14 mouse cellular contexts compared by ENCODE assay signal in the genomic region with DNA sequence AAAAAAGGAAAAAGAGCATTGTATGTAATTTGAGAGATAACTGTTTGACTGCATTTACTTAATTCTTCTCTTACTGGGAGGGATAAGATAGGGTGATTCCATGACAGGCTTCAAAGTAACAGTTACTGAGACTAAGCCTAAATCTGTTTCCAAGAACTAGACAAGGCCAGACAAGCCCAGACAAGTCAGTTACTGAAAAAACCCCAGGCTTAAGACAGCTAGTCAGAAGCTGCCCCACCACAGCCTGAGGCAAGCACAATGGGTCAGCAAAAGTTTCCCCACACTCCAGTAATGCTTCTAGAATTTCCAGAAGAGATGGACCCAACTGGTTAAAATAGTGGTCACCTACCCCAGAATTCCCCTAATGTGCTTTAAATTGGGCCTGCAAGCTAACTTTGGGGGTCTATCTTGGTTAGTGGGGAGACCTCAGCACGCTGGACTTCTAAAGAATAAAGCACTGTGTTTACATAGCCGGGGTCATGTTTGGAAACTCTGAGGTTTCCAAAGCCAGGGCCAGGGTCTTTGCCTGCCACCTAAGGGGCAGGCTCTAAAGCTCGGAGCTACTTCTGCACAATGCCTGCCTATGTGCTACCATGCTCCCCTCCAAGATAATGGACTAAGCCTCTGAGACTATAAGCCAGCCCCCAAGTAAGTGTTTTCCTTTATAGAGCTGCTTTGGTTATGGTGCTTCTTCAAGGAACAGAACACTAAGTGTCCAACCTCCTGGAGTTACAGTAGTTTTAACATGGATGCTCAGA. TPM values are rescaled to one million over a fixed set of nuclear protein-coding genes. Genes with fewer than 3 reads are reported as not detected.
DNase-seq lines count a peak whose midpoint lies in the region; ATAC-seq and TF ChIP-seq lines count a peak whose summit lies in the region.
"Had no signal": no experiment of that assay in that cellular context is flagged by ENCODE, and none has a peak within 500 bp of the region (broad histone marks: within the 10 kb centered on the region; RNA-seq: fewer than 3 reads in every experiment).

No protein-coding gene starts in this region.

- WGBS in heart, embryonic 13.5 days: 68% methylated on average over 3 of the region's 3 CpGs
- WGBS in liver, embryonic 14.5 days (ENCODE audit: insufficient replicate concordance): 64% methylated on average over 3 of the region's 3 CpGs

- intact Hi-C loops in heart, postnatal 14 days (cut with DNase I): no loop called here

- H3K27me3 ChIP-seq in heart, embryonic 13.5 days (replicated peaks): no peaks in the 10 kb centered on the region
- no peaks in the 10 kb centered on the region for H3K27me3 ChIP-seq in liver, embryonic 14.5 days (ENCODE audit: control insufficient read depth, insufficient read depth, low read length)
- H3K27me3 ChIP-seq: heart, embryonic 12.5 days; midbrain, embryonic 12.5 days had no signal

- peak overlapping the region; percentile 37; the same call in 1 of the 2 replicates for H3K9ac ChIP-seq in heart, embryonic 13.5 days
- no peak overlapping the region for H3K9ac ChIP-seq in liver, embryonic 14.5 days (replicated peaks)
- H3K9ac ChIP-seq: heart, embryonic 12.5 days; midbrain, embryonic 12.5 days had no signal

- H3K4me2 ChIP-seq in heart, embryonic 13.5 days: no peak overlapping the region
- peak overlapping the region; percentile 8; the same call in 1 of the 2 replicates for H3K4me2 ChIP-seq in liver, embryonic 14.5 days (ENCODE audit: low read depth)
- H3K4me2 ChIP-seq: heart, embryonic 12.5 days; midbrain, embryonic 12.5 days had no signal

- DNase-seq in heart, postnatal 14 days: no peak
- peak; percentile 28 for DNase-seq in A20 (ENCODE audit: low read depth, low spot score)
- peak; percentile 83 for DNase-seq in ZHBTc4 (ENCODE audit: low read depth, low spot score)
- no peak for DNase-seq in liver, embryonic 14.5 days (ENCODE audit: low read depth in 3 of 3, low spot score in 3 of 3)
- DNase-seq in frontal cortex, postnatal 10 days (ENCODE audit: low spot score in 2 of 2): no peak
- no peak for DNase-seq in T-cell, adult 2 months (ENCODE audit: low spot score)
- no peak for DNase-seq in layer of hippocampus, postnatal 10 days (ENCODE audit: low spot score in 2 of 2)
- DNase-seq: layer of hippocampus, postnatal 36 days; right cerebral cortex, adult 18-20 months had no signal

- no peak for TF ChIP-seq CTCF in liver, embryonic 14.5 days (IDR thresholded peaks at IDR 0.05; ENCODE audit: low read depth)

- H3K36me3 ChIP-seq in heart, embryonic 13.5 days: peaks cover 43% of the 10 kb centered on the region
- peaks cover 20% of the 10 kb centered on the region for H3K36me3 ChIP-seq in liver, embryonic 14.5 days (replicated peaks; ENCODE audit: control insufficient read depth, insufficient read depth, low read depth)

- no peak for ATAC-seq in heart, embryonic 13.5 days (ENCODE audit: extremely low read depth, insufficient number of reproducible peaks, low FRiP score, low TSS enrichment)
- no peak for ATAC-seq in liver, embryonic 14.5 days (ENCODE audit: insufficient read depth)
- ATAC-seq: hindbrain, embryonic 16.5 days had no signal

- TF ChIP-seq EP300 in liver, embryonic 14.5 days (IDR thresholded peaks at IDR 0.05; ENCODE audit: low read depth): no peak

- H3K9me3 ChIP-seq in heart, embryonic 13.5 days: no peaks in the 10 kb centered on the region
- no peaks in the 10 kb centered on the region for H3K9me3 ChIP-seq in liver, embryonic 14.5 days (ENCODE audit: control insufficient read depth, low read length)
- H3K9me3 ChIP-seq: heart, embryonic 12.5 days; midbrain, embryonic 12.5 days had no signal

- 0 out of 2 replicates have a peak overlapping the region, but pooled peaks have one; percentile 39 for H3K27ac ChIP-seq in heart, embryonic 13.5 days (replicated peaks)
- no peak overlapping the region for H3K27ac ChIP-seq in liver, embryonic 14.5 days
- H3K27ac ChIP-seq: kidney, postnatal 0 days; midbrain, embryonic 12.5 days had no signal

- H3K4me3 ChIP-seq in heart, embryonic 13.5 days: no peak overlapping the region
- H3K4me3 ChIP-seq in liver, embryonic 14.5 days (ENCODE audit: insufficient read depth in 1 of 2, low read depth in 2 of 2, low read length in 2 of 2): no peak overlapping the region
- H3K4me3 ChIP-seq: heart, embryonic 12.5 days; midbrain, embryonic 12.5 days had no signal

- peaks cover 25% of the 10 kb centered on the region for H3K4me1 ChIP-seq in heart, embryonic 13.5 days
- peaks cover 2 to 13% of the 10 kb centered on the region in 2 experiments; a peak in 3 of 4 replicates for H3K4me1 ChIP-seq in liver, embryonic 14.5 days (replicated peaks; ENCODE audit: control insufficient read depth in 2 of 2, insufficient read depth in 2 of 2, low read length in 1 of 2)

RNA-seq across cellular contexts. Expression of a gene that starts 10.0 kb away (rescaled TPM):
- 19.2 and 23.4 TPM in 2 replicates for polyA plus RNA-seq in heart, embryonic 13.5 days (2015; fragmentation: Nextera tagmentation; extraction: Ambion mirVana)
- 10 to 100 TPM; 42.8 to 52.4 TPM for total RNA-seq in heart, postnatal 14 days (2021)
- 21.6 and 25.9 TPM in 2 replicates for polyA plus RNA-seq in liver, embryonic 14.5 days (2012; rRNA removed)
- polyA plus RNA-seq in liver, embryonic 14.5 days (2014; fragmentation: Nextera tagmentation; extraction: Ambion mirVana): 11.6 and 14.4 TPM in 2 replicates
- total RNA-seq in layer of hippocampus, postnatal 10 days (2021): 10 to 100 TPM; 93.0 to 99.9 TPM

RNA-seq across cellular contexts. Expression of a gene that starts 25.2 kb away (rescaled TPM):
- polyA plus RNA-seq in heart, embryonic 13.5 days (2015; fragmentation: Nextera tagmentation; extraction: Ambion mirVana): 8.5 and 9.5 TPM in 2 replicates
- total RNA-seq in heart, postnatal 14 days (2021): 10 to 100 TPM; 22.7 to 24.3 TPM
- polyA plus RNA-seq in liver, embryonic 14.5 days (2012; rRNA removed): 0.76 and 0.83 TPM in 2 replicates
- 0.48 and 0.75 TPM in 2 replicates for polyA plus RNA-seq in liver, embryonic 14.5 days (2014; fragmentation: Nextera tagmentation; extraction: Ambion mirVana)
- total RNA-seq in layer of hippocampus, postnatal 10 days (2021): 10 to 100 TPM; 27.1 to 28.0 TPM

Comparison
In these comparisons a context has a peak if more than half of its experiments do, and no peak if none do; other contexts are left out.
1. DNase-seq: peak in A20 (single experiment) and ZHBTc4 (single experiment); none in heart, postnatal 14 days (0 of 2), liver, embryonic 14.5 days (0 of 3), frontal cortex, postnatal 10 days (0 of 2), T-cell, adult 2 months (single experiment) and layer of hippocampus, postnatal 10 days (0 of 2).